Mouse (Mus musculus) cerebellum, adult (tissue): ENCODE data around the gene Ptprb.

Source experiments
- ATAC-seq: cut with Nextera tagmentation; 2 replicates; pipeline ENCODE4 v1.9.2; 2017; ENCODE audit warnings: mild to moderate bottlenecking, moderate library complexity, mixed read lengths; ENCODE audit not compliant: insufficient number of reproducible peaks, low FRiP score, low TSS enrichment

Gene Ptprb

GRCm38 (mm10) chr10:116416726-116417125 is 141.4 kb downstream of the Ptprb start:
- ATAC-seq: no peak

DNA sequence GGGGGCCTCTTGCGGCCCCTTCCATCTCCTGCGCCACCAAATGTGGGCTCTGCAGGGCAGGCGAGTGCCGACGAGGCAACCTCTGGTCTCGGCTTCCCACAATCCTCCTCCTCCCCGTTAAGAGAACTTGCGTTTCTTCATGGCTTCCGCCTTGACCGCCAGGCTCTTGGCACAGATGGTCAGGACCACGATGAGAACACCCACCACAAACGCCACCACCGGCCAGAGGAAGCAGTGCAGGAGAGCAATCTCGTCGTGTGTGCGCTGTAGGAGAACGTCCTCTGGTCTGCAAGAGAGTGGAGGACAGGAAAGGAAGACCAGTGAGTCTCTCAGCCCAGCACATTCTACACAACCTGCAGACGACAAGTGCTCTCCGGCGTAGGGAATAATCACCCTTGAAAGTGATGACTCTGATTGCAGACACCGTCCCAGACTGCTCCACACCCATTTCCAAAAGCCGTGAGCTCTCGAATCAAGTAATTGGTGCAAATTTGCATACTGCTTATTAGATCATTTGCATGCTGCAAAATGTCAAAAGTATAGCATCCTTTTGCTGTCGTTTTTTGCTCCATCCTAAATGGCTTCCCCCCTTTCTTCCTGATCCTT is 142.9 kb downstream of the Ptprb start:
- ATAC-seq: no peak

DNA sequence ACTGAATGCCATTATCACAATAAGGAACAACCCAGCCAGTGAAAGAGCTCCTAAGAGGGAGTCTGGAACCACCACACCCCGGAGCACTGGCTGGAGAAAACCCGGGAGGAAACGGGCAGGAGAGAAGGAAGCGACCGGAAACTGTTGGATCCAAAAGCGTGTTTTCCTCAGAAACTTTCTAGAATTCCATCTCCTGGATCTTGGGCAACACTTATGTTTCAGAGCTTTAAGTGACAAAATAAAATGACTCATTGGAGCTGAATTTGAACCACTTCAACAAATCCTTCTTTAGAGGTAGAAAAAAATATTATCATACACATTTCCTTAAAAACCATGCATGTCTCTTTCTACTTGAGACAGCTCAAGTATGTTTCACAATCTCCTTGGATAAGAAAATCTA is 145.7 kb downstream of the Ptprb start:
- no peak for ATAC-seq

DNA sequence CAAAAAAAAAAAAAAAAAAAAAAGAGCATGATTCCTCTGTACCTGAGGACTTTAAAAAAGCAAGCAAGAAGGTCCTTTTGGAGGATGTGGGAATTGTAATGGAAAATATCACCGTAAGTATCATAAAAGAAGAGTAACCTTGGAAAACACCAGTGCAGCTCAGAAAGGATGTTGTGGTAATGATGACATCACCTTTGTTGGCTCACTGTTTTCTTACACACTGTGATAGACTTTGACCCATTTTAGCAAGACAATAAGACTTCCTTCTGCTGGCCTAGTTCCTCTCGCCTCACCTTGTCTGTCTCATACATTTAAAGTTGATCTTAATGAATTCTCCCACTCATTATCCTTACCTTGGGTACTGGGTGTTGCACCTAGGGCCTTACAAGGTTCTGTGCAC is 147.2 kb downstream of the Ptprb start:
- no peak for ATAC-seq

- ATAC-seq: peak; percentile 64; the same call in 1 of the 2 replicates
Observed at GRCm38 (mm10) chr10:116424921-116425320, 149.6 kb downstream of the Ptprb start.

DNA sequence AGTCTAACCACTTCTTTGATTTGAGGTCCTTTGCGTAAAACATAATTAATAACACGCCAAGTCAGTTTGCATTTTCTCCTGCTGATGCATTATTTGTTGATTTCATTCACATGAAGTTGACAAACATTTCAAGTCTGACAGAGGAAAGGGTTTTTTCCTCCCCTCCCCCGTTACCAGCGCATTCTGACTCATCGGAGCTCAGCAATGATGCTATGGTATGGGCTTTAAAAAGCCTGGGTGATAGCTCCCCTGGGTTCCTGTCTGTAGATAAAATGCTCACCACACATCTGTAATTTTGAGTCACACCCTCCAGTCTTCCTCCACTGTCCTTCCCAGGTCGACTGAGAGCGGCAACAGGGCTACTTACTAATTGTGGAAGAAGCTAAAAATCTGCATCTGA is 150.9 kb downstream of the Ptprb start:
- ATAC-seq: no peak

DNA sequence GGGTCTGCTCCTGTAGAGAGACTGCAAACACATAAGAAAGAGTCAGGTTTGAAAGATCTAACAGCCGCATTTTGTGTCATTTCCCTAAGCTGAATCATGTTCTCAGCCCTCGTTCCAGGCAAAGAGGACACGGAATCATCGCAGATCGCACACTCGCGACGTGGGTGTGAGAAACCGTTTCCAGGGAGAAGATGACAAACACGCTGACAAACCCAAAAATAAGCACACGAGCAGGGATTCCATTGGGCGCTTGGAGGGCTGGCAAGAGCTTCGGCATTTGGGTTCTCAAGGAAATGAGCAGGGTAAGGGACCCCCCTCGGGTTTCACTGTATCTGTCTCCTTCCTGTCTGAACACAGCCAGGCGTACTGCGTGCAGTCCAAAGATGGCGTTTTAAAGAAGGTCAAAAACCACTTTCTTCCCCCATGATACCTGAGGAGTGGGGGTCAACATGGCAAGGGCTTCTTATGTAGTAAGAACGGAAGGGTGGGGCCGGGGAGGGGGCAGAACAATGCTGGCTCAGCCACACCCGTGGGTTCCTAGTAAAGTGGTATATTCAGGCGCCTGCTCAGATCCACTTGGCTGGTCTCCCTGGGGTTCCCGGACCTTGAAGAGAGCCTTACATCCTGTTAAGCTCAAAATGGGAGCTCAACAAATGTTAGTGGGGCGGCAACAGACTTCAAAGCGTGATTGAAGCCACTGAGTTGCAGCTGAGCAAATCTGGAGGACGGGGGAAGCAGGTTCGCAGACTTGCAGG is 152.9 kb downstream of the Ptprb start:
- no peak for ATAC-seq

DNA sequence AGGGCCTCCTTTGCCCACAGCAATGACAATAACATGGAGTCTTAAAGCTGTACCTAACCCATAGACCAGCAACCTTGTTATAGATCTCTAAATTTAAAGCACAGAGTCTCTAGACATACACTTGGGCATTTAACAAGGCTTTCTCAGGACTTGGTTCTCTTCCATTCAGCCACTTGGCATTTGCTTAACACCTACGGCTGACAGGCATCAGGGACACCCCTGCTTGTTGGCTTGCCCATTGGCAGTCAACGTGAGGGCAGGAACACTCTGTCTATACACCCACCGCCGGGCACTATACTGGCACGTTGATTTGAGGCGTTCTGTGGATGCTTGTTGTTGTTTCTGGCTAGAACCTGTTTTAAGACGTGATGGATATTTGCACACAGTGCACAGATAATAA is 157.1 kb downstream of the Ptprb start:
- no peak for ATAC-seq

DNA sequence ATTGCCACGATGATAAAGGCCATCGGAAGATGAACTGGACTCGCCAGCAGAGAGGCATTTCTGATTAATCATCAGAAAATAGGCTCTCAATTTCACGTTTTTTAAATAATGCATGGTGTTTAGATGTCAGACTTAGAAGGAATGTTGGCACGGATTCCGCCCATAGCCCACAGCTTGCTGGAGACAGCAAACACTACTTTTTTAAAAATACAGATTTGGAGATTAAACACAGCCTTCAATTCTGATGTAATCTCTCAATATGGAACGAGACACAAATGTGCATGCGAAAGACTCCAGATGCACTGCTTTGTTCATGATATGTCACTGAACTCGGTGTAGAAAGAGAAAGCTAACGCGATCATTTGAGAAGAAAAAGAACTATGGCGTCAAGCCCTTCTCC is 160.1 kb downstream of the Ptprb start:
- no peak for ATAC-seq
